Mouse (Mus musculus) small intestine, adult 2 months (tissue): ENCODE measurements around the gene Stat5b.

Experiments used
- CTCF ChIP-seq: fragments of 200-500 bp; IDR thresholded peaks from 2 replicates; pipeline ENCODE4 v1.5.1; 2012; ENCODE audit warnings: low read depth, mild to moderate bottlenecking, control low read depth, inconsistent platforms, low read length, moderate library complexity, mixed read lengths; ENCODE audit not compliant: insufficient replicate concordance, insufficient read length; ENCODE audit errors: extremely low read depth
- POLR2A ChIP-seq: fragments of 200-500 bp; IDR thresholded peaks from 2 replicates; pipeline ENCODE4 v1.6.1; 2012; ENCODE audit warnings: low read depth, mild to moderate bottlenecking, control low read depth, inconsistent platforms, low read length, moderate library complexity

DNA sequence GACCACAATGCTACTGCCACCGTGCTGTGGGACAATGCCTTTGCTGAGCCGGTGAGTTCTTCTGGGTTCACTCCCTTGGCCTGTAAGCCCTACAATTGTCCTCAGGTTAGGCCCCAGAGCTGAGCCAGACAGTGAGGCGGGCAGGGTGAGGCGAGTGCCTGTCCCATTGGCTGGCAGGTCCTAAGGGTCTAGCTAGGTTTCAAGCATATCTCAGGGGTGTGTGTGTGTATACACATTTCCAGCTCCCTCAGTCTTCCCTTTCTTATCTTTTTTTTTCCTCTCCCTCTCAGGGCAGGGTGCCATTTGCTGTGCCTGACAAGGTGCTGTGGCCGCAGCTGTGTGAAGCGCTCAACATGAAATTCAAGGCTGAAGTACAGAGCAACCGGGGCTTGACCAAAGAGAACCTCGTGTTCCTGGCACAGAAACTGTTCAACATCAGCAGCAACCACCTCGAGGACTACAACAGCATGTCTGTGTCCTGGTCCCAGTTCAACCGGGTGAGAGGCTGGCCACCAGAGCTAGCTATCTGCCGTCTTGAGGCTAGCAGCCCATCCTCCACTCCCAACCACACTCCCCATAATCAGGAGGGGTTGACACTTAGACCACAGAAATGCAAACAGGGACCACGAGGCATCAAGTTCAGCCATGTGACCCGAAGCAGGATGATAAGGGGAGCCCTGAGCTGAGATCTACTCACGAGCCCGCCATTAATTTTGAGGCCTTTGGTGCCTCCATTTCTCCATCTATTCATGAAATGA lies 29.0 kb upstream of the Stat5b start:
- no peak for TF ChIP-seq CTCF
- no peak for TF ChIP-seq POLR2A
